Mouse (Mus musculus): ENCODE results near the gene Ppfia3.
"Not testable (repeated sequence)": the region's sequence is repeated elsewhere in the genome, so short reads cannot be mapped to it uniquely, and the experiment has no call there.

Ppfia3 gene

GRCm38 (mm10) chr7:45366652-45367019, at the start of gene Ppfia3:
Gene Ppfia3, minus strand, starts transcription at chr7:45367019.
- DNase-seq (ENCODE audit: low spot score), result no peak

DNA sequence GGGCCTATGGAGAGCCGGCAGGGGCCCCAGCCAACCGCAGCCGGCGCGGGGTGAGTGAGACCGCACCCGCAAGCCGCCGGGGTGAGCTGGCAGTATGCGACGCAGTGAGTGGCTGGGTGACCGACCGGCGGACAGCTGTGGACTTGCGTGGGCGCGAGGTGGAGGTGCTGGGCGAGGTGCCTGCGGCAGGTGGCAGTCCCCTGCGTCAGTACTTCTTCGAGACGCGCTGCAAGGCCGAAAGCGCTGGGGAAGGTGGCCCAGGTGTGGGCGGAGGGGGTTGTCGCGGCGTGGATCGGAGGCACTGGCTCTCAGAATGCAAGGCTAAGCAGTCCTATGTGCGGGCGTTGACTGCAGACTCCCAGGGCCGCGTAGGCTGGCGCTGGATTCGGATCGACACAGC, 48.8 kb upstream of the Ppfia3 start:
- DNase-seq (ENCODE audit: low spot score), result no peak

- no peak for DNase-seq (ENCODE audit: low spot score)
These were observed 48.0 kb upstream of the Ppfia3 start for GRCm38 (mm10) chr7:45414740-45415224.

DNA sequence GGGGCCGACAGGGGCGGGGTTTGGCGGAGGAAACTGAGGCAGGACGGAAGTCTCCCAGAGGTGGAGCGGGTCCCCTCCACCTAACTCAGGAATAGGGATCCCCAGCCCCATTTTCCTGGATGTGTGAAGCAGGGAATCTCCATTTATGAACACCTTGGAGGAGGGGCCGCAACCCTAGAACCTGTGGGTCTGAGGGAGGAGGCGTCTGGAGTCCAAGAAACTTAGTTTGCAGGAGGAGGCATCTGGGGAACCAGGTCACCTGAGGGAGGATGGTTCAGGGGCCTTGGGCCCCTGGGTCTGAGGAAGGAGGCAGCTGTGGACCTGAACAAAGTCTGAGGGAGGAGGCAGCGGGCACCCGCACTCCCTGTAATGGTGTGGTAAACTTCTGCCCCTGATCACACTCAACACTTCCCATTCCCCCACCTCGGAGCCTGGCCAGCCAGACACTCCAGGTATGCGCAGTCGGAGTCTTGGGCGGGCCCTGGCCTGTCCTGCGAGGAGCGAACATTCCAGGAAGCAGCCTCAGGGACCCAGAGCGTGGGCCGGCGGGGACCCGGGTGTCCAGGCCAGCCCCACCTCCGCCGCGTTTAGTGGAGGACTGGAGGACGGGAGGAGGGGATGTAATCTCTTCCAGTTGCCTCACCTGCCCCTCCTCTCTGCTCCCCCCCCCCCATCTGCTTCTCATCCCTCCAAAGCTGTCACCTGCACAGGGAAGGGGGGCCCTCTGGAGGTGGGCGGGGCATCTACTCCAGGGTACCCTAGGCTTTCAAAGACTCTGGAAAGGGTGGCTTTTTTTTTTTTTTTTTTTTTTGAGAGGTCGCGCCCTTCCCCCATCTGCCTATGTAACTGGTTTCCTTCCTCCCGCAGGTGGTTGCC, 47.3 kb upstream of the Ppfia3 start:
- no peak for DNase-seq (ENCODE audit: low spot score)

- DNase-seq (ENCODE audit: low spot score), result no peak
These were observed 46.5 kb upstream of the Ppfia3 start, which contains the start of gene Ntf5 for GRCm38 (mm10) chr7:45413113-45413863. Gene Ntf5, plus strand, starts transcription at chr7:45413695.

DNA sequence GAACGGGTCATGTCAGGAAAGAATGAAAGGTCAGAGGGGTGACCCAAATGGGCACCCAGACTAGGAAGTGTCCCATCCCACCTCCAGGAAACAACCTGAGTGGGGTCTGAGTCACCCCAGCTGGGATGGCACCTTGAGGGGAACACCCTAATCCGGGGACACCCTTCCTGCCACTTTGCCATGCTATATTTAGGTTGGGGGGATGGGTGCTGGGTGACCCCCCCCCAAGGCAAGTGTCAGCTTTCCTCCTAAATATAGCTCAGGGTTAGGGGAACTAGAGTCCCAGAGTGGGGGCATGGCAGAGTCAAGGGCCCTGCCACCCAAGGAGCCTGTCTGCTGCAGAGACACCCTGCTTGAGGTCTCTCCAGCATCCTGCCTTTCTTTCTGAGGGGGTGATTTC, 45.6 kb upstream of the Ppfia3 start:
- DNase-seq (ENCODE audit: low spot score), result no peak

GRCm38 (mm10) chr7:45409497-45410163, 42.8 kb upstream of the Ppfia3 start:
- DNase-seq (ENCODE audit: low spot score), result no peak

- DNase-seq (ENCODE audit: low spot score), result no peak
These were observed 42.1 kb upstream of the Ppfia3 start for GRCm38 (mm10) chr7:45408949-45409348.

- DNase-seq (ENCODE audit: low spot score), result no peak
These were observed 41.5 kb upstream of the Ppfia3 start for GRCm38 (mm10) chr7:45408351-45408750.

DNA sequence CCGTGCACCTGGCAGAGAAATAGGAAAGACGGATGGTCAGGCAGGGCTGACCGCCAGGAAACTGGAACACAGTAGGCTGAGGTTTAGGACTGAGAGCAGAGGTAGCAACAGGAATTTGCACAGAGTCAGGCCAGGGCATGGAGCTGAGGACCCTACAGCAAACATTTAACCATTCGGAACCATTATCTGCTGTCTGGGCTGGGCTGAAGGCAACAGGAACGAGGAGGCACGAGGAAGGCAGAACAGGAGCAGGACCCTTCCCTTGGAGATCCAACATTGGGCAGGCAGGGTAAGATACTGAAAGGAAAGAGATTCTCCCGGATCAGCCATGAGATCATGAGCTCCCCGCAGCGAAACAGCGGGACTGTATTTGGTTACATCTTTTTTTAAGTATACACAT, 41.0 kb upstream of the Ppfia3 start:
- no peak for DNase-seq (ENCODE audit: low spot score)

GRCm38 (mm10) chr7:45406157-45407156, 39.6 kb upstream of the Ppfia3 start:
- DNase-seq (ENCODE audit: low spot score), result no peak

- peak; percentile 59 for DNase-seq (ENCODE audit: low spot score)
These were observed 38.6 kb upstream of the Ppfia3 start, which contains the start of gene Kcna7 for GRCm38 (mm10) chr7:45405091-45406075. Gene Kcna7, plus strand, starts transcription at chr7:45405653.

DNA sequence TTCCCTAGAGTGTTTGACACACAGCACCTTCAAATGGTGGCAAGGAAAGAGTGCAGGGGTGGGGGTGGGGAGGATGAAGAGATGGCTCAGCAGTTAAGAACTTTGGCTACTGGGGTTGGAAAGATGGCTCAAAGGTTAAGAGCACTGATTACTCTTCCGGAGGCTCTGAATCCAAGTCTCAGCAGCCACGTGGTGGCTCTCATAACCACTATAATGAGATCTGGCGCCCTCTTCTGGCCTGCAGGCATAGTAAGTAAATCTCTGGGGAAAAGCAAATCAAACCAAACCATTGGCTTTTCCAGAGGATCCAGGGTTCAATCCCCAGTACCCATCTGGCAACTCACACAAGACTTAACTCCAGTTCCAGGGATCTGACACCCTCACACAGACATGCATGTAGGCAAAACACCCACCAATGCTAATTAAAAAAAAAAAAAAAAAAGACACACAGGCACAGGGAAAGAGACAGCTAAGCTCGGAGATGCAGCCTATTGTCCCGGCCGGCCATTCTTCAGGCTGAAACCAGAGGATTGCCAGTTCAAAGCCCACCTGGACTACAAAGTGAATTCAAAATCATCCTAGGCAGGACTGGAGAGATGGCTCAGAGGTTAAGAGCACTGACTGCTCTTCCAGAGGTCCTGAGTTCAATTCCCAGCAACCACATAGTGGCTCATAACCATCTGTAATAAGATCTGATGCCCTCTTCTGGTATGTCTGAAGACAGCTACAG, 36.9 kb upstream of the Ppfia3 start:
- DNase-seq (ENCODE audit: low spot score), result peak; percentile 77

GRCm38 (mm10) chr7:45401521-45402085, 34.8 kb upstream of the Ppfia3 start:
- DNase-seq (ENCODE audit: low spot score), result no peak

DNA sequence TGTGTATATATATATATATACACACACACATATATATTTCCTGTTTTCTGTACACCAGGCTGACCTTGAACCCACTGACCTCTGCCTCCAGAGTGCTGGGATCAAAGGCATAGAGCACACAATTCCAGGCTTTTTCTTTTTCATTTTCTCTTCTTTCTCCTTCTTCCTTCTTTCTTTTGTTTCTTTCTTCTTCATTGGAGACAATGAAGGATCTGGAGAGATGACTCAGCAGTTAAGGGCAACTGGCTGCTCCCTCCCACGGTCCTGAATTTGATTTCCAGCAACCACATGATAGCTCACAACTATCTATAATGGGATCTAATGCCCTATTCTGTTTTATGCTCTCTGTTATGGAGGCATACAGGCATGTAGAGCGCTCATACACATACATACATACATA, 30.0 kb upstream of the Ppfia3 start:
- DNase-seq (ENCODE audit: low spot score), result no peak

DNA sequence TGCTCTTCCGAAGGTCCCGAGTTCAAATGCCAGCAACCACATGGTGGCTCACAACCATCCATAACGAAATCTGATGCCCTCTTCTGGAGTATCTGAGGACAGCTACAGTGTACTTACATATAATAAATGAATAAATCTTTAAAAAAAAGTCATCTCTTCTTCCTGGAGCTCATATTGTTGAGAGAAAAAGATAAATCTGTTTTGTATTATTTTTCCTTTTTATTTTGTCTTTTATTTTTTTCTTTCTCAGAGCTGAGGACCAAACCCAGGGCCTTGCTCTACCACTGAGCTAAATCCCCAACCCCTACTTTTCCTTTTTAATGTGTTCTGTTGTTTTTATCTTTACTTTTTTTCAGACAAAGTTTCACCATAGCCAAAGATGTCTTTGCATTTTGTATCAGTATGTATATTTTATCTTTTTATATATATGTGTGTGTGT, 29.5 kb upstream of the Ppfia3 start:
- not testable (repeated sequence) for DNase-seq (ENCODE audit: low spot score)

GRCm38 (mm10) chr7:45395578-45396336, 28.9 kb upstream of the Ppfia3 start, which contains the start of gene Snrnp70:
Gene Snrnp70, minus strand, starts transcription at chr7:45395742.
- DNase-seq (ENCODE audit: low spot score), result peak; percentile 100

DNA sequence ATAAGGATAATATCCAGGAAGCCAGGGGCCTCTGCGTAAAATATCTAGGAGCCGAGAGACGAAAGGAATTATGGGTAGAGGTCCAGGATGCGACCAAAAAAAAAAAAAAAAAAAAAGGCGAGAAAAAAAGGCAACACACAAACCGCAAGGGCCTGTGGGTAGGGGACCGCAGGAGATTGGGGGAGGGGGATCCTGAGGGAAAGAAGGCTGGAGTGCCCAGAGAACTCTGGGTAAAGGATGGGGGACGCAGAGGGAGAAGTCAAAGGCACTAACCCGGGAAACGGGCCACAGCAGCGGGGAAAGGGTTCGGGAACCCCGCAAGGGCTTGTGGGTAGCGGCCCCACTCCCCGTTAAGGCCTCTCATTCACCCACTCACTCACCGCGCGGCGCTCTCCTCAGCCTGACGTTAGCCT, 28.3 kb upstream of the Ppfia3 start:
- peak; percentile 74 for DNase-seq (ENCODE audit: low spot score)

Measured in adipocyte (in vitro differentiated cells).